Mouse (Mus musculus) E14TG2a.4 (cell line): ENCODE results near the gene Mras.

Source experiments
- CTCF ChIP-seq: conservative IDR thresholded peaks from 2 replicates; pipeline ENCODE4 v1.5.1; 2014; ENCODE audit warnings: low read length
- POU5F1 ChIP-seq: IDR thresholded peaks from 2 replicates; pipeline ENCODE4 v1.6.1; 2014; ENCODE audit warnings: low read length, borderline replicate concordance

GRCm38 (mm10) chr9:99441647-99442433, 4.7 kb upstream of the Mras start:
- TF ChIP-seq CTCF (no peak), POU5F1 (no peak)
